Mouse (Mus musculus) cerebral cortex, adult 2 months (tissue): Measurements from ENCODE around the gene Slc13a5.

Experiments used
- WGBS: fragments of 180-500 bp; shearing (Covaris S2); methylation state at CpG from one replicate; pipeline ENCODE4 v1.1.7; 2018; 5-methylcytosine and 5-hydroxymethylcytosine counted together

Gene Slc13a5

GRCm38 (mm10) chr11:72205256-72205655 is 61.8 kb downstream of the Slc13a5 start:
- WGBS, result 50% methylated on average over 6 of the region's 6 CpGs

- WGBS, result 34% methylated on average over 1 of the region's 1 CpGs
These were observed 63.6 kb downstream of the Slc13a5 start for GRCm38 (mm10) chr11:72203440-72203839.

- WGBS, result 62% methylated on average over 8 of the region's 8 CpGs
These were observed 70.5 kb downstream of the Slc13a5 start for GRCm38 (mm10) chr11:72196506-72196905.

GRCm38 (mm10) chr11:72194259-72194658 is 72.8 kb downstream of the Slc13a5 start:
- WGBS, result 84% methylated on average over 2 of the region's 2 CpGs
